Mouse (Mus musculus) left cerebral cortex, adult 2 months (tissue): ENCODE results near the gene Gpr137. TPM values are rescaled to one million over a fixed set of nuclear protein-coding genes. Genes with fewer than 3 reads are reported as not detected.

Experiments
- DNase-seq, 2 experiments: peaks; one replicate each; pipeline ENCODE4 v3.0.0; 2021 to 2022; ENCODE audit warnings: low spot score in 2 of 2, mixed read lengths in 1 of 2; ENCODE audit errors: extremely low spot score in 1 of 2
- H3K27ac ChIP-seq: fragments of 200-600 bp; 2 replicates; pipeline ENCODE4 v1.8.1; 2022
- H3K4me3 ChIP-seq: fragments of 200-600 bp; 2 replicates; pipeline ENCODE4 v1.8.1; 2022
- CTCF ChIP-seq: fragments of 200-600 bp; IDR thresholded peaks from 2 replicates; pipeline ENCODE4 v1.8.1; 2022; ENCODE audit warnings: antibody characterized with exemption, mild to moderate bottlenecking, moderate library complexity
- intact Hi-C: fragments of 180-260 bp; cut with DNase I; formaldehyde crosslinking; loops from one replicate; pipeline ENCODE4 v1.15.1; 2025
- total RNA-seq, 2 experiments: library from RNA; stranded (reverse); gene quantifications; 2 replicates each; pipeline ENCODE4 v1.2.3; 2021

The Gpr137 gene
- total RNA-seq, 2 experiments from 2014 or later = 97.3 to 104 TPM

GRCm38 (mm10) chr19:6971644-6972043 is 29.4 kb upstream of the Gpr137 start:
- intact Hi-C loops = no loop called here
- H3K4me3 ChIP-seq = no peak overlapping the region
- no peak overlapping the region for H3K27ac ChIP-seq
- no peak for TF ChIP-seq CTCF
- no peak for DNase-seq

GRCm38 (mm10) chr19:6970460-6971085 is 28.3 kb upstream of the Gpr137 start:
- no peak for TF ChIP-seq CTCF
- intact Hi-C loops = no loop called here

GRCm38 (mm10) chr19:6969665-6970381 is 27.5 kb upstream of the Gpr137 start:
- peak; percentile 59 for TF ChIP-seq CTCF
- peak; percentile 51 to 54 for DNase-seq
- Histone ChIP-seq H3K27ac (no peak overlapping the region), H3K4me3 (peak overlapping the region; percentile 49)
- intact Hi-C loops = loop anchor here (2.0 kb wide), 1 partner anchor 17 kb away; no protein-coding TSS in a partner anchor

More at GRCm38 (mm10) chr19:6970460-6971085, 28.3 kb upstream of the Gpr137 start:
- DNase-seq = no peak
- H3K27ac ChIP-seq = no peak overlapping the region
- no peak overlapping the region for H3K4me3 ChIP-seq

- H3K4me3 ChIP-seq = peak overlapping the region; percentile 49
- no peak overlapping the region for H3K27ac ChIP-seq
- TF ChIP-seq CTCF = no peak
- DNase-seq = no peak
- intact Hi-C loops = loop anchor here (2.0 kb wide), 1 partner anchor 16 kb away; no protein-coding TSS in a partner anchor
These were observed 27.0 kb upstream of the Gpr137 start for GRCm38 (mm10) chr19:6969291-6969664.

GRCm38 (mm10) chr19:6968491-6969271 is 26.4 kb upstream of the Gpr137 start:
- no peak for DNase-seq
- intact Hi-C loops = loop anchor here (2.0 kb wide), 1 partner anchor 16 kb away; no protein-coding TSS in a partner anchor
- H3K4me3 ChIP-seq = peak overlapping the region; percentile 49
- no peak for TF ChIP-seq CTCF
- no peak overlapping the region for H3K27ac ChIP-seq

GRCm38 (mm10) chr19:6956461-6956860 is 14.2 kb upstream of the Gpr137 start:
- no peak for DNase-seq
- intact Hi-C loops = no loop called here
- no peak for TF ChIP-seq CTCF
- no peak overlapping the region for H3K27ac ChIP-seq
- H3K4me3 ChIP-seq = no peak overlapping the region

GRCm38 (mm10) chr19:6955424-6955823 is 13.1 kb upstream of the Gpr137 start:
- no peak for DNase-seq
- Histone ChIP-seq H3K4me3 (no peak overlapping the region), H3K27ac (no peak overlapping the region)
- TF ChIP-seq CTCF = no peak
- intact Hi-C loops = no loop called here

- Histone ChIP-seq H3K27ac (no peak overlapping the region), H3K4me3 (no peak overlapping the region)
- DNase-seq = no peak
- intact Hi-C loops = no loop called here
- peak; percentile 31 for TF ChIP-seq CTCF
These were observed 11.8 kb upstream of the Gpr137 start for GRCm38 (mm10) chr19:6954046-6954445.

- no peak for TF ChIP-seq CTCF
- H3K27ac ChIP-seq = peak overlapping the region; percentile 96
- H3K4me3 ChIP-seq = peak overlapping the region; percentile 62
- no peak for DNase-seq
- intact Hi-C loops = loop anchor here (2.0 kb wide), 1 partner anchor 16 kb away; no protein-coding TSS in a partner anchor
These were observed 10.4 kb upstream of the Gpr137 start for GRCm38 (mm10) chr19:6952712-6953037.

GRCm38 (mm10) chr19:6951994-6952711 is 9.9 kb upstream of the Gpr137 start:
- peak; percentile 60 to 75 for DNase-seq
- no peak for TF ChIP-seq CTCF
- intact Hi-C loops = loop anchor here (2.0 kb wide), 1 partner anchor 17 kb away; no protein-coding TSS in a partner anchor
- Histone ChIP-seq H3K4me3 (peak overlapping the region; percentile 62), H3K27ac (peak overlapping the region; percentile 96)

GRCm38 (mm10) chr19:6951381-6951968 is 9.2 kb upstream of the Gpr137 start:
- no peak for TF ChIP-seq CTCF
- DNase-seq = peak; percentile 90 to 92
- intact Hi-C loops = no loop called here
- H3K4me3 ChIP-seq = peak overlapping the region; percentile 62
- H3K27ac ChIP-seq = peak overlapping the region; percentile 96
